Mouse (Mus musculus): ENCODE data around the gene Nrf1. TPM values are rescaled to one million over a fixed set of nuclear protein-coding genes. Genes with fewer than 3 reads are reported as not detected.

Gene Nrf1
- polyA plus RNA-seq, 1 experiment from 2014 or later, result 68.5 TPM

DNA sequence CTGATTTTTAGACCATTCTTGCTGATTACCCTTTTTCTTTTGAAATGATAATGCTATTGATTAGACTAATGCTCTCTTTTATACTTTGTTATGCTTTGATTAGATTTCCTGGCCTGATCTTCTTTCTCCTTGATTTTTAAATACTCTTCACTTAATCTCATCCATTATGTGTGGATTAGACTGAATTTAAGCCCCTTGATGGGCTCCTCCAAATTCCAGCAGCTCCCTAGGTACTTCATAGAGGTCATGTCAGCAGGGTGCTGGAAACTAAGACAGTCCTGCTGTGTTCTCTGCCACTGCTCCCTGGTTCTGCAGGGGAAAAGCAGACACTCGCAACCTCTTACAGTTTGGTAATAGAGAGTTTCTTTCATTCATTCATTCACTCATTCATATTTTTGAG lies 35.5 kb downstream of the Nrf1 start:
- Histone ChIP-seq H3K27ac (no peak overlapping the region), H3K27me3 (no peaks in the 10 kb centered on the region), H3K4me2 (no peak overlapping the region), H3K9ac (no peak overlapping the region), H3K9me3 (no peaks in the 10 kb centered on the region), H3K4me3 (no peak overlapping the region), H3K4me1 (0 out of 2 replicates have a peak, but pooled peaks cover 10% of the 10 kb centered on the region), H3K36me3 (no peaks in the 10 kb centered on the region)
- ATAC-seq (ENCODE audit: insufficient number of reproducible peaks, insufficient read depth, low FRiP score, low TSS enrichment, low read depth), result no peak
- 81% methylated on average over 1 of the region's 1 CpGs for WGBS

DNA sequence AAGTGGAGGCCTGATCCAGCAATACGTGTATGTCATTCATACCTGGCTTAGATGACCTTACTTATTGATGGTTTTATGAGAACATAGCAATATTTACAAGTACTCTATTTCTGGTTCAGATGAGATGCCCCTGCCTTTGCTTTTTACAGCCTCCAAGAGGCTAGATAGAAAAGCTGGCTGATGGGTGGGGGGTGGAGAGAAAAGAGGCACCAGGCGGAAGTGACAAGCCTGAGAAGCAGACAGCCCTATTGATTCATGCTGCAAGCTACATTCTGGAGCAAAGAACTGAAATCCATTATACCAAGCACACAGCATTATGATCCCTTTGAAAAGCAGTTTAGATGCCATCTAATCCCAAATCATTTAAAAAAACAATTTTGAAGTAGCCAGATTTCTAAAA lies 37.6 kb downstream of the Nrf1 start:
- no peak overlapping the region for H3K9ac ChIP-seq
- H3K4me1 ChIP-seq, result 0 out of 2 replicates have a peak, but pooled peaks cover 8% of the 10 kb centered on the region
- no peaks in the 10 kb centered on the region for H3K27me3 ChIP-seq
- 66% methylated on average over 2 of the region's 2 CpGs for WGBS
- H3K27ac ChIP-seq, result no peak overlapping the region
- no peak overlapping the region for H3K4me3 ChIP-seq
- no peak for ATAC-seq (ENCODE audit: insufficient number of reproducible peaks, insufficient read depth, low FRiP score, low TSS enrichment, low read depth)
- no peaks in the 10 kb centered on the region for H3K9me3 ChIP-seq
- no peak overlapping the region for H3K4me2 ChIP-seq
- peaks cover 9% of the 10 kb centered on the region for H3K36me3 ChIP-seq

DNA sequence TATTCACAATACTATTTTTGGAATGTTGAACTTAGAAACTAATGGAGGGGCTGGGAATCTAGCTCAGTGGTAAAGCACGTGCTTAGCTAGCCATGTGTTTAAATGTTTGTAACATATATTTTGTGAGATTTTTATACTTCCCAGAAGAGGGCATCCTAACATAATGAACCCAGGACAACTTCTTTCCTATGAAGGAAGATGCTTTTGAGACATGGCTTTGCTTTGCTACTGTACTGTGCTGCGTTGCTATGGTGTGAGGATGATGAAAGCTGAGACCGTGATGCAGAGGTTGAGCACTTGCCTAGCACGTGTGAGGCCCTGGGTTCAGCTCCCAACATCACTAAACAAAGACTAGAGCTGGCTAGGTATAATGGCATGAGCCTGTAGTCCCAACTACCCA lies 43.4 kb downstream of the Nrf1 start:
- 60% methylated on average over 4 of the region's 4 CpGs for WGBS
- Histone ChIP-seq H3K9ac (no peak overlapping the region), H3K27me3 (no peaks in the 10 kb centered on the region), H3K36me3 (peaks cover 50% of the 10 kb centered on the region), H3K27ac (no peak overlapping the region), H3K4me1 (no peaks in the 10 kb centered on the region), H3K4me3 (no peak overlapping the region), H3K4me2 (no peak overlapping the region), H3K9me3 (no peaks in the 10 kb centered on the region)
- no peak for ATAC-seq (ENCODE audit: insufficient number of reproducible peaks, insufficient read depth, low FRiP score, low TSS enrichment, low read depth)

DNA sequence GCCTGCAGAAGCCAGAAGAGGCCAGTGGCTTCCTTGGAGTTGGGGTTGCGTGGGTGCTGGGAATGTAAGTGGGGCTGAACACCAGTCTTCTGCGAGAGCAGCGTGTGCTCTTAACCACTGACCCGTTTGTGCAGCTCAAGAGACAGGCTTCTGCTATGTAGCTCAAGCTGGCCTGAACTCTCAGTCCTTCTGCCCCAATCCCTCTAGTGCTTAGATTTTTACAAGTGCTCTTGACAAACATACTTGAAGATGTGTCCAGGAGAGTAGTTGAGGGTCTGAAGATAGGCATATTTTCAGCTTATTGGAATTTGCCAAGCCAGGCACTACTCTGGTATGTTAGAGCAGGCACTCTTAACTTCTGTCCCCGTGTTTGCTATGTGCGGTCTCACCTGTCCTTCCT lies 45.0 kb downstream of the Nrf1 start:
- H3K27ac ChIP-seq, result no peak overlapping the region
- WGBS, result 93% methylated on average over 6 of the region's 6 CpGs
- no peak overlapping the region for H3K4me3 ChIP-seq
- no peaks in the 10 kb centered on the region for H3K9me3 ChIP-seq
- peaks cover 64% of the 10 kb centered on the region for H3K36me3 ChIP-seq
- H3K9ac ChIP-seq, result no peak overlapping the region
- ATAC-seq (ENCODE audit: insufficient number of reproducible peaks, insufficient read depth, low FRiP score, low TSS enrichment, low read depth), result no peak
- H3K27me3 ChIP-seq, result no peaks in the 10 kb centered on the region
- no peaks in the 10 kb centered on the region for H3K4me1 ChIP-seq
- H3K4me2 ChIP-seq, result no peak overlapping the region

DNA sequence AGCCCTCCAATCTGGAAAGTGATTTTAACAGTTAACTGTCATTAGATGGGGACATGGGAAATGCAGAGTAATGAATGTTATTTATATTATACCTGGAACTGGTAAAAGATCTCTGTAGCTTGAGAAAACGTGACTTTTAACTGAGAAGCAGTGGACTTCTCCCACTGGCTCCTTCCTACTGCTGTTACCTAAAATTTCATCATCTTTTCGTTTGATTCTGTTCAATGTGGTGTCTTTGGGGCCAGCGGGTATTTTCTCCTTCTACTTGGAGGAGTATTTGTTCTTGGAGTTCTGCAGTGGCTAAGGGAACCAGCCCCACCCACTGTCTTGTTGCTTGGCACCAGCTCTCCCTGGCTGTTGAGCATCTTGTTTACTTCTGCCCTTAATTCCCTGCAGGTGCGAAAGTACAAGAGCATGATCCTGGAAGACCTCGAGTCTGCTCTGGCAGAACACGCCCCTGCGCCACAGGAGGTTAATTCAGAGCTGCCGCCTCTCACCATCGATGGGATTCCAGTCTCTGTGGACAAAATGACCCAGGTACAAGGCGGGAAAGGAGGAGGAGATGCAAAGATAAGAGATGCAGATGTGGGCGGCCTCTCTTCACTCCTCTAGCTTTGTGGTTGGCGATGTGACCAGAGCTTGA lies 54.1 kb downstream of the Nrf1 start:
- Histone ChIP-seq H3K4me1 (no peaks in the 10 kb centered on the region), H3K4me2 (no peak overlapping the region), H3K4me3 (no peak overlapping the region), H3K27ac (no peak overlapping the region), H3K36me3 (peaks cover 81% of the 10 kb centered on the region), H3K9me3 (no peaks in the 10 kb centered on the region), H3K27me3 (no peaks in the 10 kb centered on the region), H3K9ac (no peak overlapping the region)
- 79% methylated on average over 12 of the region's 12 CpGs for WGBS
- ATAC-seq (ENCODE audit: insufficient number of reproducible peaks, insufficient read depth, low FRiP score, low TSS enrichment, low read depth), result no peak

DNA sequence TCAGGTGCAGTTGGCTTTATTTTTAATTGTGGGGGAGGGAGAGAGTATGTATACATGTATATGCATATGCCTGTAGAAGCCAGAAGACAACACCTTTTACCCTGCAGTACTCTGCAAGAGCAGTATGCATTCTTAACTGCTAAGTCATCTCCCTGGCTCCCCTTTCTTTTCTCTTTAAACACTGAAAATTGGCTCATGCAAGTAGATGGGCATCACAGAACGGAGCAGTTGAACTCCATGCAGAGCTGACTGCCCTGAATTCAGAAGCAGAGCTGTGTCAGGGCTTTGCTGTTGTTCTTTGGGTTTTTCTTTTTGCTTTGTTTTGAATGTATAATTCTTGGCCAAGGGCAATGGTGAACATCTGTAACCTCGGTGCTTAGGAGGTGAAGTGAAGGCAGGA lies 58.3 kb downstream of the Nrf1 start:
- H3K9ac ChIP-seq, result no peak overlapping the region
- no peaks in the 10 kb centered on the region for H3K27me3 ChIP-seq
- peaks cover 75% of the 10 kb centered on the region for H3K36me3 ChIP-seq
- H3K4me3 ChIP-seq, result no peak overlapping the region
- 84% methylated on average over 2 of the region's 2 CpGs for WGBS
- no peaks in the 10 kb centered on the region for H3K9me3 ChIP-seq
- no peak for ATAC-seq (ENCODE audit: insufficient number of reproducible peaks, insufficient read depth, low FRiP score, low TSS enrichment, low read depth)
- no peak overlapping the region for H3K4me2 ChIP-seq
- no peaks in the 10 kb centered on the region for H3K4me1 ChIP-seq
- H3K27ac ChIP-seq, result no peak overlapping the region

DNA sequence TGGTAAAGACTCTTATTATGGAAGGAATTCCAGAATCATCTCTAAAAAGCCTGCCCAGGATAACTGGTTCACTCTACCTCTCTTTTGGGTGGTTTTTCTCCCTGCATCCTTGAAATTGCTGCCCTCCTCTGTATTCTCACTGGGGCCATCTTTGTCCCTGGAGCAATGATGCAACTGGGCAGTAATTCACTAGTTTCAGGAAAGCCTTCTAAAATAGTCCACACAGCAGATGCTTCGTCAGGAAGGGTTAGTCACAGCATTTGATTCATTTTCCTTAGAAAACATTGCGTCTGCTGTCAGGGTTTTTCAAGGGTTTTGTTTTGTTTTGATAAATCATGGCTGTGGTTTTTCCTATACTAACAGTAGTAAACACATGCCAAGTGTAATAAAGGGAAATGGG lies 59.7 kb downstream of the Nrf1 start:
- no peak overlapping the region for H3K4me2 ChIP-seq
- no peaks in the 10 kb centered on the region for H3K27me3 ChIP-seq
- no peak overlapping the region for H3K4me3 ChIP-seq
- peaks cover 74% of the 10 kb centered on the region for H3K36me3 ChIP-seq
- H3K4me1 ChIP-seq, result no peaks in the 10 kb centered on the region
- H3K9ac ChIP-seq, result no peak overlapping the region
- WGBS, result 67% methylated on average over 2 of the region's 2 CpGs
- peaks cover 3% of the 10 kb centered on the region; the same call in 1 of the 2 replicates for H3K9me3 ChIP-seq
- ATAC-seq (ENCODE audit: insufficient number of reproducible peaks, insufficient read depth, low FRiP score, low TSS enrichment, low read depth), result no peak
- H3K27ac ChIP-seq, result no peak overlapping the region

DNA sequence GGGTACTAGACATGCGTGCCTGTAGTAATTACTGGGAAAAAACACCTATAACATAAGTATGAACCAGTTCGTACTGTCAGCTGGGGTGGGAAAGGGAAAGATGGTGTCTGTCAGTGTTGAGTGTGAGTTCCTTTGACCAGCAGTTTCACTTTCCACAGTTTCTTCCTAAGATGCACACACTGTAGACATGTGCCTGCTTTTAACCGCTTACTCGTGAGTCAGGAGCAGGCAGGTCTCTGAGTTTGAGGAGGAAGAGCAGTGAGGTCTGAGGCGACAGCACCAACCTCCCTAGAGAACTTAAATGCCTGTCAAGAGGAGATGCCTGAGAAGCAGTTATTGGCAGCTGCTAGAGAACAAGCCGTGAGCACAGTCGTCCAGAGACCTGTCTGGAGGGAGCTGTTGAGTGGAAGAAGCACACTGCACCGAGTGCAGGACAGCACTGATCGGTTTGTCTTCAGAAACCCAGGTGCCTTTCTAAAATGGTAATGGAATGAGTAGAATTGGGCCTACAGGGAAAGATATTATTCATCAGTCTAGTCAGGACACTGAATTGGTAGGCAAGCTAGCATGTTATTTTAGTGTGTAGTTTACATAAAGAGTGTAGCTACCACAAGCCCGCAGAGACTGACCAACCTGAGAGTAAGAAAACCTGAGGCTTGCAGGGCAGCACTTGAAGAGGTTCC lies 62.2 kb downstream of the Nrf1 start:
- no peak overlapping the region for H3K27ac ChIP-seq
- peaks cover 3% of the 10 kb centered on the region; the same call in 1 of the 2 replicates for H3K9me3 ChIP-seq
- no peak overlapping the region for H3K4me2 ChIP-seq
- ATAC-seq (ENCODE audit: insufficient number of reproducible peaks, insufficient read depth, low FRiP score, low TSS enrichment, low read depth), result no peak
- no peak overlapping the region for H3K4me3 ChIP-seq
- no peaks in the 10 kb centered on the region for H3K27me3 ChIP-seq
- no peak overlapping the region for H3K9ac ChIP-seq
- WGBS, result 92% methylated on average over 10 of the region's 10 CpGs
- no peaks in the 10 kb centered on the region for H3K4me1 ChIP-seq
- H3K36me3 ChIP-seq, result peaks cover 71% of the 10 kb centered on the region

DNA sequence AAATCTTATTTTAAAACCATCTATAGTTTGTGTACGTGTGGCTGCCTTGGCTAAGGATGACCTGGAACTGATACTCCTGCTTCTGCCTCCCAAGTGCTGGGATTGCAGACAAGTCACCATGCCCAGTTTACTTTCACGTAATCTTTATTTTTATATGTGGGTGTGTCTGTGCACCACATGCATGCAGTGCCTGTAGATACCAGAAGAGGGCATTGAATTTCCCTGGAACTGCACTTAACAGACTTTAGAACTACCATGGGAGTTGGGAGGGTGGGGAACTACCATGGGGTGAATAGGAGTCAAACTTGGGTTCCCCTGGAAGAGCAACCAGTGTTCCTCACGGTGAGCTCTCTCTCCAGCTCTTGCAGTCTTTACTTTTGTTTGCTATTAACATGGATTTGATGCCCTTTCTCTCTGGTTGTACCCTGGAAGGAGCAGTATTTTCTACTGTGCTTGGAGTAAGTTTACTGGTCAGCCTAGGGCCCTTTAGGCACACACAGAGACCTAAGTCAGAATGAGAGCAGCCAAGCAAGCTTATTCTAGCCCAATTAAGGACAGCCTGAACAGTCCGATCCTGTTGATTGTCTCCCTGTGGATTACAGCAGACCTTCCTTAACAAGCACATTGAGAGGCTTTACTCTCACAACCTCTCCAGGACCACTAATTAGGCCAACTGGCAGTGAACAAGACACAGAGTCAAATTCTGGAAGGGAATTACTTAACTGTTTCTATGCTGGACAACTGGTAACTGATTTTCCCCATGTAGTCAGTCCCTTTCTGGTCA lies 64.8 kb downstream of the Nrf1 start:
- 91% methylated on average over 4 of the region's 4 CpGs for WGBS
- H3K27me3 ChIP-seq, result no peaks in the 10 kb centered on the region
- H3K4me3 ChIP-seq, result no peak overlapping the region
- no peak overlapping the region for H3K27ac ChIP-seq
- H3K36me3 ChIP-seq, result peaks cover 77% of the 10 kb centered on the region
- peaks cover 3% of the 10 kb centered on the region; the same call in 1 of the 2 replicates for H3K9me3 ChIP-seq
- H3K9ac ChIP-seq, result no peak overlapping the region
- ATAC-seq (ENCODE audit: insufficient number of reproducible peaks, insufficient read depth, low FRiP score, low TSS enrichment, low read depth), result no peak
- no peaks in the 10 kb centered on the region for H3K4me1 ChIP-seq
- no peak overlapping the region for H3K4me2 ChIP-seq

DNA sequence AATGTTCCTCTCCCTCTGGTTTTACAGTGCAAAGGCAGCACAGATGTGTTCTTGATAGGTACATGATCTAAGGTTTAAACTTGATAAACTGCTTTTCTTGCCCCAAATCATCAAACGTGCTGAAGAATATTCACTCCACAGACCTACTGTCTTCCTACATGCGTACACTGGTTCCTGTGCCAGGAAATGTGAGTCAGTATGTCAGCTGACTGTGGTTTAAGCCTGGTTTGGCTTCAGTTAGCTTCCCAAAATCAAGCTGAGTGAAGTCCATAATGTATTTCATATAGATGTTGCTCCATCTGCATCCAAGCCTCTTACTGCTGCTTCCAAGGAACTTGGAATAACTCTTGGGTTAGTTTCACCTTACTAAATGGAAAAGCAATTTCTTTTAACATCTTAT lies 66.3 kb downstream of the Nrf1 start:
- Histone ChIP-seq H3K27me3 (no peaks in the 10 kb centered on the region), H3K36me3 (peaks cover 85% of the 10 kb centered on the region), H3K4me3 (no peak overlapping the region), H3K4me1 (no peaks in the 10 kb centered on the region), H3K27ac (no peak overlapping the region), H3K9ac (no peak overlapping the region), H3K4me2 (no peak overlapping the region), H3K9me3 (peaks cover 3% of the 10 kb centered on the region; the same call in 1 of the 2 replicates)
- WGBS, result 89% methylated on average over 2 of the region's 2 CpGs
- ATAC-seq (ENCODE audit: insufficient number of reproducible peaks, insufficient read depth, low FRiP score, low TSS enrichment, low read depth), result no peak

DNA sequence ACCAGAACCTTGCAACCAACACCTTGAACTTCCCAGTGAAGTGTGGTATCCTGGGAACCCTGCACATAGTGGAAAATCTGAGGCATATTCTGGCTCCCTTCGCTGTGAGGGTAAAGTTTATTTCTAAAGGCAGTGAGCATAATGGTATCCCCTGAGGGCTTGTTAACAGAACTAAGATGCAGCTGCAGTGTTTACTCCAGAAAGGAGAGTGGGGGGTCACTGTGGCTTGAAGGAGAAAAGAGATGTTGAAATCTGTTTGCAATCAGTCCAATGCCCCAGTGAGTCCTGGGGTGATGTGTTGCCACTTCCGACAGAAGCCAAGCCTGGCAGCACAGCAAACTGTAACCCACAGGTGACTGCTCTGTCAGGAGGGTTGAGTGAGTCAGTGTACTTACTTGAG lies 73.4 kb downstream of the Nrf1 start:
- 42% methylated on average over 2 of the region's 2 CpGs for WGBS
- Histone ChIP-seq H3K9me3 (no peaks in the 10 kb centered on the region), H3K27ac (peak overlapping the region; percentile 75), H3K9ac (no peak overlapping the region), H3K4me3 (no peak overlapping the region), H3K4me2 (no peak overlapping the region), H3K36me3 (peaks cover 73% of the 10 kb centered on the region), H3K27me3 (no peaks in the 10 kb centered on the region), H3K4me1 (peaks cover 6% of the 10 kb centered on the region)
- ATAC-seq (ENCODE audit: insufficient number of reproducible peaks, insufficient read depth, low FRiP score, low TSS enrichment, low read depth), result no peak
